Mouse (Mus musculus): ENCODE data around the gene Ost4. TPM values are rescaled to one million over a fixed set of nuclear protein-coding genes. Genes with fewer than 3 reads are reported as not detected.

Gene Ost4
- polyA plus RNA-seq, 1 experiment from 2014 or later: 472 TPM

GRCm38 (mm10) chr5:30919831-30920614 lies 12.4 kb upstream of the Ost4 start:
- H3K4me1 ChIP-seq (ENCODE audit: insufficient read depth): 0 out of 2 replicates have a peak, but pooled peaks cover 6% of the 10 kb centered on the region
- H3K4me2 ChIP-seq: peak overlapping the region; percentile 74
- H3K4me3 ChIP-seq (ENCODE audit: low read depth, low read length): 0 out of 2 replicates have a peak overlapping the region, but pooled peaks have one; percentile 47
- H3K9ac ChIP-seq: no peak overlapping the region
- no peak for TF ChIP-seq CTCF (IDR thresholded peaks at IDR 0.05; ENCODE audit: low read depth)
- H3K27ac ChIP-seq (ENCODE audit: low read depth): no peak overlapping the region
- no peaks in the 10 kb centered on the region for H3K9me3 ChIP-seq (ENCODE audit: low read depth, low read length)
- ATAC-seq (ENCODE audit: insufficient read depth): no peak
- peaks cover 45% of the 10 kb centered on the region for H3K36me3 ChIP-seq (ENCODE audit: insufficient read depth)
- peak; percentile 50 for DNase-seq
- no peaks in the 10 kb centered on the region for H3K27me3 ChIP-seq (ENCODE audit: insufficient read depth, low read length)
- 61% methylated on average over 11 of the region's 11 CpGs for WGBS

- no peak for DNase-seq
- Histone ChIP-seq H3K36me3 (ENCODE audit: insufficient read depth) (peaks cover 45% of the 10 kb centered on the region), H3K9ac (no peak overlapping the region), H3K27ac (ENCODE audit: low read depth) (no peak overlapping the region), H3K4me1 (ENCODE audit: insufficient read depth) (0 out of 2 replicates have a peak, but pooled peaks cover 6% of the 10 kb centered on the region), H3K4me2 (no peak overlapping the region), H3K9me3 (ENCODE audit: low read depth, low read length) (no peaks in the 10 kb centered on the region), H3K4me3 (ENCODE audit: low read depth, low read length) (no peak overlapping the region), H3K27me3 (ENCODE audit: insufficient read depth, low read length) (no peaks in the 10 kb centered on the region)
- WGBS: 82% methylated on average over 8 of the region's 8 CpGs
- no peak for ATAC-seq (ENCODE audit: insufficient read depth)
- TF ChIP-seq CTCF (IDR thresholded peaks at IDR 0.05; ENCODE audit: low read depth): no peak
These were observed 11.1 kb upstream of the Ost4 start for GRCm38 (mm10) chr5:30918691-30919090.

GRCm38 (mm10) chr5:30917891-30918670 lies 10.5 kb upstream of the Ost4 start:
- Histone ChIP-seq H3K9ac (no peak overlapping the region), H3K4me3 (ENCODE audit: low read depth, low read length) (no peak overlapping the region), H3K36me3 (ENCODE audit: insufficient read depth) (peaks cover 45% of the 10 kb centered on the region), H3K27me3 (ENCODE audit: insufficient read depth, low read length) (no peaks in the 10 kb centered on the region), H3K4me2 (no peak overlapping the region), H3K27ac (ENCODE audit: low read depth) (no peak overlapping the region), H3K4me1 (ENCODE audit: insufficient read depth) (peaks cover 9% of the 10 kb centered on the region; the same call in 1 of the 2 replicates), H3K9me3 (ENCODE audit: low read depth, low read length) (no peaks in the 10 kb centered on the region)
- WGBS: 89% methylated on average over 31 of the region's 31 CpGs
- TF ChIP-seq CTCF (IDR thresholded peaks at IDR 0.05; ENCODE audit: low read depth): no peak
- no peak for DNase-seq
- no peak for ATAC-seq (ENCODE audit: insufficient read depth)

- ATAC-seq (ENCODE audit: insufficient read depth): no peak
- 0 out of 2 replicates have a peak overlapping the region, but pooled peaks have one; percentile 2 for H3K9ac ChIP-seq
- WGBS: 84% methylated on average over 11 of the region's 11 CpGs
- no peak overlapping the region for H3K4me2 ChIP-seq
- no peaks in the 10 kb centered on the region for H3K27me3 ChIP-seq (ENCODE audit: insufficient read depth, low read length)
- H3K27ac ChIP-seq (ENCODE audit: low read depth): no peak overlapping the region
- no peak for DNase-seq
- no peak for TF ChIP-seq CTCF (IDR thresholded peaks at IDR 0.05; ENCODE audit: low read depth)
- peaks cover 45% of the 10 kb centered on the region for H3K36me3 ChIP-seq (ENCODE audit: insufficient read depth)
- H3K4me1 ChIP-seq (ENCODE audit: insufficient read depth): peaks cover 15% of the 10 kb centered on the region
- no peak overlapping the region for H3K4me3 ChIP-seq (ENCODE audit: low read depth, low read length)
- H3K9me3 ChIP-seq (ENCODE audit: low read depth, low read length): no peaks in the 10 kb centered on the region
These were observed 9.8 kb upstream of the Ost4 start for GRCm38 (mm10) chr5:30917348-30917747.

- DNase-seq (no peak), ATAC-seq (ENCODE audit: insufficient read depth) (no peak)
- TF ChIP-seq CTCF (IDR thresholded peaks at IDR 0.05; ENCODE audit: low read depth): no peak
- Histone ChIP-seq H3K36me3 (ENCODE audit: insufficient read depth) (peaks cover 45% of the 10 kb centered on the region), H3K9me3 (ENCODE audit: low read depth, low read length) (no peaks in the 10 kb centered on the region), H3K9ac (no peak overlapping the region), H3K4me1 (ENCODE audit: insufficient read depth) (peaks cover 16% of the 10 kb centered on the region), H3K4me3 (ENCODE audit: low read depth, low read length) (no peak overlapping the region), H3K27me3 (ENCODE audit: insufficient read depth, low read length) (no peaks in the 10 kb centered on the region), H3K27ac (ENCODE audit: low read depth) (peak overlapping the region; percentile 20; the same call in 1 of the 2 replicates), H3K4me2 (peak overlapping the region; percentile 93; the same call in 1 of the 2 replicates)
- WGBS: 92% methylated on average over 9 of the region's 9 CpGs
These were observed 9.3 kb upstream of the Ost4 start for GRCm38 (mm10) chr5:30916841-30917240.

- Histone ChIP-seq H3K4me1 (ENCODE audit: insufficient read depth) (peaks cover 13% of the 10 kb centered on the region), H3K9ac (0 out of 2 replicates have a peak overlapping the region, but pooled peaks have one; percentile 6), H3K9me3 (ENCODE audit: low read depth, low read length) (no peaks in the 10 kb centered on the region), H3K4me3 (ENCODE audit: low read depth, low read length) (peak overlapping the region; percentile 63), H3K4me2 (peak overlapping the region; percentile 93), H3K27ac (ENCODE audit: low read depth) (peak overlapping the region; percentile 67; the same call in 1 of the 2 replicates), H3K27me3 (ENCODE audit: insufficient read depth, low read length) (no peaks in the 10 kb centered on the region), H3K36me3 (ENCODE audit: insufficient read depth) (peaks cover 45% of the 10 kb centered on the region)
- TF ChIP-seq CTCF (IDR thresholded peaks at IDR 0.05; ENCODE audit: low read depth): peak; percentile 82
- ATAC-seq (ENCODE audit: insufficient read depth) (peak; percentile 53), DNase-seq (peak; percentile 98)
- 4% methylated on average over 7 of the region's 7 CpGs for WGBS
These were observed 8.4 kb upstream of the Ost4 start for GRCm38 (mm10) chr5:30915974-30916433.
